Mouse (Mus musculus) layer of hippocampus, postnatal 25 days (tissue): ENCODE measurements around the gene Snx30. TPM values are rescaled to one million over a fixed set of nuclear protein-coding genes. Genes with fewer than 3 reads are reported as not detected.
A peak's percentile ranks its signal among the peaks of the same experiment; 100 is the strongest.

Experiments used
- DNase-seq, 2 experiments: peaks; one replicate each; pipeline ENCODE4 v3.0.0; 2022; ENCODE audit warnings: mixed read lengths in 2 of 2, low spot score in 1 of 2; ENCODE audit errors: extremely low spot score in 1 of 2
- total RNA-seq, 2 experiments: library from RNA; stranded (reverse); gene quantifications; 2 replicates each; pipeline ENCODE4 v1.2.3; 2021

The Snx30 gene
- total RNA-seq, 2 experiments from 2014 or later: 38.9 to 47.6 TPM

DNA sequence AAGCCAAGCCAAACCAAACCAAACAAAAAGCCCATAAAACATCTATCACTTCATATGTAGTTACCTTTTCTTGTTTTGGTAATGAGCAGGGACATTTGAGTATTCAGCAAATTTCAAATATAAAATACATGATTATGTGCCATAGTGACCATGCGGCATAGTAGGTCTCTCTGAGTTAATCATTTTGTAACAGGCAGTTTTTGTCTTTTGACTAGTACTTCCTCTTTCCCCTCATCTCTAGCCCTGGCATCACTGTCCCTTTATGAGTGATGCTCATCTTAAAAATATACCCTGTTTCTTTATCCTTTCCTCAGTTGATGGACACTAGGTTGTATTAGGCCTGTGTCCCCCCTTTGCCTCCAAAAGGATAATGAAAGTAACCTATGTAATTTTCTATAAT is 15.9 kb downstream of the Snx30 start:
- DNase-seq: no peak

DNA sequence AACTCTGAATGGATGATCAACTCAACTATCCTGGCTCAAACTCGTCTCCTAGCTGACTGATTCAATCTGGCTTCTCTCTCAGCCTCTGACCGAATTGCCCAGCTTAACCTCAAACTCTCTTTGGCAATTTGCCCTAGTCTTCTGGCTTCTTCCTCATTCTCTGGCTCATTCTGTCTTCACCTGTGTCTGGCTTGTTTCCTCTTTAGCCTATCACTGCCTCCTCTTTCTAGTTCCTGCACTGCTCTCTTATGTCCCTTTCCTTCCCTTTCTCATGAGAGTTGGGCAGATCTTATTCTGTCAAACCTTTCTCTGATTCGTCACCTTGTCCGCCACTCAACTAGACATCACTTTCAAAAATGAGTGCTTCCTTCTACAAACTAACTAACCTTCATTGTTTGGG is 16.5 kb downstream of the Snx30 start:
- no peak for DNase-seq

DNA sequence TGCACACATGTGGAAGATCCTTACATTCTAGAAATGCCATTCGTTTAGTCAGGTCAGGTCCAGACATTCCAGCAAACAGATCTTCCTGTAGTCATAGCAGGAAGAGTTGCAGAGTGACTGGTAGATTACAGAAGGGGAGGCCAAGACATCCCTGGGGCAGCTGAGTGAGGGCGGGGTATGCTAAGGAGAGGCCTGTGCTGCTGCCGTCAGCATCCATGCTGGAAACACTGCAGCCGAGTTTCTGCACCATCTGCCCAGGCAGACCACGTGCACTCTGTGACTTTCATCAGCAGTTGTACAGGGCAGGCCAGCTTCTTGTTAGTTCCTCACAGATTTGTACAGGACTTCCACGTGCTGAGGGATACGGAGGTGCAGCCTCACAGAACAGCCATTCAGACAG is 17.8 kb downstream of the Snx30 start:
- peak in 1 of 2 experiments; percentile 31 for DNase-seq

DNA sequence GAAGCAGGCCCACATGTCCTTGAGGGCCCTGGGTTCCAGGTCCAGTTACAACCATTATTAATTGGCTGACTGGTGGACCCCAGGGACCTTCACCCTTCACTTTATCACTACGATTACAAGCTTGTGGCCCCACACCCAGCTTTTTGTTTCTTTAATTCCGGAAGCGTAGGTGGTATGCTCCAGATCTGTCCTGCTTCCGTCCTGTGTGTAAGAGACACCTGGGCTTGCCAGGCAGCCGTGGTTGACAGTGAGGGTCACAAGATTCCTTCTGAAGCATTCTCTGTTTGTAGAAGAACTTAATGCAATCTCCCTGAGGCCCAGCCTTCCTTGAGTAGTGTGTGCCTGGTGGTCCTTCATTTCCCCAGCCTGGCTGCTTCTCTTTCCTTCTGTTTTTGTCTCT is 19.2 kb downstream of the Snx30 start:
- DNase-seq: no peak

DNA sequence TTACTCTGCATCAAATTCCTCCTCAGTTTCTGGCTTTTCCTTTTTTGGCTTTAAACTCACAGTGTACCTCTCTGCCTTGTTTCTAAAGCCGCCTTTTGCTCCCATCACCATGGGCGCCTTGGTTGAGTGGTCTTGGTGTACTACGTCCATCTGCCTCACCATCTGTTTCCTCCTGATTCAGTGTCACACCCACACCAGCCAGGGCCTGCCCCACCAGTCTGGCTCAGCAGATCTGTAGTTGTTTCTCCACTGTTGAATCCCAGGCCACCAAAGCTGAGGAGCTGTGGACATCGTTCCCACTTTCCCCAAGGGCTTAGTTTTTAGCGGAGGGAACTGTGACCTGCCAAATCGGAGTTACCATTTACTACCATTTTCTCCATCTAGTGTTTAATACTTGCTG is 20.0 kb downstream of the Snx30 start:
- DNase-seq: peak in 1 of 2 experiments; percentile 30

DNA sequence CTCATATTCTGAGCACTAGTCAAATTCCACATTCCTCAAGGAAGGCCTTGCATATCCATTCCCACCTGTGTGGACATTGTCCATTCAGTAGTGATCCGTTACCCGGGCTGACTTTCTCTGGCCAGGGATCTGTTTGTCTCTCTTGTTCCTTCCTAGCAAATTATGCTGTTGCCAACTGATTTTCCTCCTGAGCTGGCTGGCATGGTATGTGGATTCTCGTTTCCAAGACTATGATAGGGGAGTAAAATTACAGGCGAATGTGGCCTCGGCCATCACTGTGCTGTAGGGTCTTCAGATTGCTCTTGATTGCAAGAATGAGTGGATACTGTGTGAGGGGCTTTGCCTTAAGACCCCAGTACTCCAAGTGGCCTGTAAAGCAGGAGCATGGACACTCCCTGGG is 20.7 kb downstream of the Snx30 start:
- no peak for DNase-seq

DNA sequence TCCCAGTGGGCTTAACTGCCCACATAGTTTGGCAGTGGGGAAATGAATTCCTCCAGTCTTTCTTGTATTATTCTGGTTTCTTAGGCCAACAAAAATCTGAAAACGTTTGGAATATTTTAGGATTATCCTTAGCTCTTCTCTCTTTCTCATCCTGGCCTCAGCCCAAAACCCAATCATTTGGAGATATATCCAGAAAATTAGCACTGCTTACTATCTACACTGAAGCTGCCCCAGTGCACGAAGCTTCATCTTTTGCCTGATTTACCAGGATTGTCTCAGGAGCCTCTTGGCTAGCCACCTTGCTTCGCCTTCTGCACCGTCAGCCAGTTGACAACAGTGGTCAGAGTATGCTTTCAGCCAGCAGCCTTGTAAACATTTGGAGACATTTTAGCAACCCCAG is 23.4 kb downstream of the Snx30 start:
- DNase-seq: no peak

DNA sequence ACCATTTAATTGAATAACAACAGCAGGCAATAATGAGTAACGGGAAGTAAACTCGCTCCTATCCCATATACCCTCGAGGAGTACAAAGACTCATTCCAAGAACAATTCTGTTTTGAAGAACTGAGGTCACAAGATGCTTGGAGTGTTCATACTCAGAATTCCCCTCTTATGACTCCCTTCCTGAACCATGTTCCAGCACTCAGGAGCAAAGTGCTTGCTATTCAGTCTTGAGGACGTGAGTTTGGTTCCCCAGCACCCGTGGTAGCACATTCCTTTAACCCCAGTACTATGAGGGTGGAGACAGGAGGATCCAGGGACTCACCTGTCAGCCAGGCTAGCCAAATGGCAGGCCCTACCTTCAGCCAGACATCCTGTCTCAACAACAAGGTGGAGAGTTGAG is 25.4 kb downstream of the Snx30 start:
- no peak for DNase-seq

DNA sequence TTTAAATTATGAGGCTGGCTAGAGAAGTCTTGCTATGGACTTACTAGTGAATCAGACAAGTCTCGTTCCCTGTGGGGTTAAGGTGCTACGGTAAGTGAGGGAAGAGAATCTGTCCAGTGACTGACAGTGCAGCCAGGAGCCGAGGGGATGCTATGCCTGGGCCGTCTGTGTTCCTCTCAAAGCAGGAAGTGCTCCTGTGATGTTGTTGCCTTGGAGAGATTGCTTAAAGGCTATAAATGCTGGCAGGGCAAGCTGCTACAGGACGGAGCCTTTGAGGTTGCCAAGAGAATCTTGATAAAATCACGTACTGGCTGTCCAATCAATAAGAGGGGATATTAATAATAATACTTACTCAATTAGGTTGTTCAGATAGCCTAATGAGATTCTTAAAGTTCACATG is 27.2 kb downstream of the Snx30 start:
- DNase-seq: no peak

DNA sequence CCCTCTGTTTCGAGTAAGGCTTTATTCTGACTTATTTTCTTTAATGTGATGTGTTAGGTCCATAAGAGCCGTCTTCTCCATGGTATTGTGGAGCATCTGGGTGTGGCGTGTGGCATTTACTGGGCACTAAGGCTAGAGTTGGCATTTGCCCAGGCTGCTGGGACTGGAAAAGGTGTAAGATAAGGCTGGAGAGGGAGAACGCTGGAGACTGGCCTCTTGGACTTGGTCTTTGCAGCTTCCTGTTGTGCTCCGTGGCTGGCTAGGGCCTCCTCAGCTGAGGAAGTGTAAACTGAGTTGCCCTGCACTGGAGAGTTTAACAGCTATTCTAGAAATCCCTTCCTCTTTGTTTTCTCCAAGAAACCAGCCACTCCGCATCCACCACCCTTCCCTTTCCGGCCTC is 32.0 kb downstream of the Snx30 start:
- DNase-seq: no peak

DNA sequence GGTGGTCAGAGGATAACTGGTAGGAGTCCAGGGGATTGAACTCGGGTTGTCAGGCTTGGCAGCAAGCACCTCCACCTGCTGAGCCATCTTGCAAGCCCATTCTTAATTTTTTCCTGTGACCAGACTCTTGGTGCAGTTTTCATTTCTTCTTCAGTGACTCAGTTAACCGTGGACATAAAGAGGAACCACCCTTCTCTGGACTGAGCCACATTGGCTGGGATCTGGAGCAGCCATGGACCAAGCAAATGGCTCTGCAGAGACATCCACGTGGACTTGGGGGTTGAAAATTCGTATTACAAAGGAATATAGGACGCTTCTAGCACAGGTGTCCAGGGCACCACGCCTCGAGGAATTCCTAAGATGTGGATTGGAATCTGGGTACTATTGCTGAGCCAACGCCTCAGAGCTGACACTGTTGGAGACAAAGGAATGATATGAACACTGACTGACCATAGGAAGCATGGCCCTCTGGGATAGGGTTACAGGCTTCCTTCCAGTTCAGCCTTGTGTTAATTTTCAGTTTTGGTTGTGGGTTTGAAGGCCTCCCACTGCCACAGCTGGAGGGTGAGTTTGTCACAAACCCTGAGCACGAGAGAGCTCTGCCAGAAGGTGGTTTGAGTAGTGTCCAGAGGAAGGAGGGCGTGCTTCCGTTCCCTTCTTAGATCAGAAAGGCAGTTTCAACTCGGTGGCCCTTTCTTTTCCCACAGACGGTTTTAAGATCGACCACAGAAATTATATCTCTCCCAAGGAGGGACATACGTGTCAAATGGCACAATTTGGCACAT is 39.0 kb downstream of the Snx30 start:
- DNase-seq: no peak

DNA sequence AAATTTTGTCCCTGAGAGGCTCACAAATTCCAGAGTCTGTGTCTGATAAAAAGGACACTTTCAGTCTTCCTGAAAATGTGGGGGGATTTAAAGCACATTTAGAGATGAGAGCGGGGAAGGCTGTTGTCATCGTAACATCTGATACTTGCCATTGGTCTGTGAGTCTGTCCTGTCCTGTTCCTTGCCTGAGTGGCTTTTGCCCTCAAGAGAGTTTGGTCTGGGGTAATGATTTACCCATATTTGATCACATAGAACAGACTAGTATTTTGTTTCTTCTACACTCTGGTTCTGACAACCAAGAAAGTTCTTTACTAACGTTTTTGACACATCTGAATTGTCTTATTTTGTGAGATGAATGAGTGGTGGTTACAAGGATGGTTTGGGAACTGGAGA is 39.6 kb downstream of the Snx30 start:
- no peak for DNase-seq

DNA sequence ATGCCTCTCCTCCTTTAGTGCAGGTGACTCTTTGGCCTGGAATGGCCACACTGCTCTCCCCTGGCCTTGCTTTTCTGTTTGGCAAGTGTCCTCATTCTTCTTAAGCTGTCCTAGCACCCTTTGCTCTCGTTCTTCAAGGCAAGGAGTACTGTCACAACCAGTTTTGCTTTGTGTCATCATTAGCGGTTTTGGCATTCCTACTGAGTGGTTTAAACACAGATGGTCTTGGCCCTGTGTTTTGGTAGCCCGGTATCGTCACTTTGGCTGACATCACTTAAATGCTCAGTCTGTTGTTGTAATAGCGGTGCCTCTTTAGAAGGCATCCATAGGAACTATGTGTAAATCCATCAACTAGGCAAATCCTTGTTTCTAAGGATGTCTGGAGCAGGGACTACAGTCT is 41.8 kb downstream of the Snx30 start:
- no peak for DNase-seq

DNA sequence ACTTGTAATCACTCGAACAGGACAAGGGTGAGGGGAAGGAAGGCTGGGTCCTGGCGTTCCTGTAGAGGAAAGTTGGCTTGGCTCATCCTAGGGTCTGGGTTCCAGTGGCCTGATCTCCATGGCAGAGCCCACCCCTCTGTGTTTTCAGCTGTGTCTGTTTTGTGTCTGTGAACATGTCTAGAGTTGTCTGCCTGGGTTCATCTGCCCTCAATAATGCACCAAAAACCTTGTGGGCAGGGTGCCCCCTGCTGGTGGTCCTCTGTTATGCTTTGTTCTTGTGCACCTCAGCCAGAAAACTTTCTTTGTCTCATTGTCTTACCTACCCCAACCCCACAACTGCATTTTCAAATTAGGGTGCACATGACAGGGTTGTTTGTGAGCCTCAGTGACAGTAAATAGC is 44.5 kb downstream of the Snx30 start:
- DNase-seq: peak; percentile 77 to 86

DNA sequence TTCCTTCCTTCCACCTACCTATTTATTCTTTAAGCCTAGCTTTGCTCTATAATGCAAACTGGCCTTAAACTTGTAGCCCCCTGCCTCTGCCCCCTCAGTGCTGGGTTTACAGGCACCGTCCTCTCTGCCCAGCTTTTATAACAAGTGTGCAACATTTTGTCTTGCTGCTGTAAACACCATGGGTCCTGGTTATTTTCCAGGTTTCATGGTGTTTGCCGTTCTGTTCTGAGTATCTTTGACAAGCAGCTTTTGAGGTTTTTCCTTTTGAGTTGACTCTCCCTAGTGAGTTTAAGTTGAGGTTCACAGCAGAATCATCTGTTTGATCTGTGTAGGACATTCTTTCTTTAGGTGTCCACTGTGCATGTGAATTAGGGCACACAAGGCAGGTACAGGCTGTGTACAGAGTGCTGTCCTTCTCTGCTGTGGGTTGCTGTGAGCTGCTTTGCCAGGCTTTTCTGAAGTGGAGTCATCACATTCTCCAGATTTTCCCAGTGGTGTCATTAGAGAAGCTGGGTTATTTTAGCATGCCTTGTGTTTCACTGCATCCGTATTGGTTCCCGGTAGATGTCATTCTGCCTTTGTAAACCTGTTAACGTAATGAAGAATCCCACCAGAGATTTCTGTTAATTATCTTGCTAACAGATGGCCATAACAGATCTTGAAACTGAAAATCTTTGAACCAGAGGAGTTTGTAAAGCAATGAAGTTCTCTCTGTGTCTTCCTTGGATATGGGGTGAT is 45.4 kb downstream of the Snx30 start:
- DNase-seq: no peak

DNA sequence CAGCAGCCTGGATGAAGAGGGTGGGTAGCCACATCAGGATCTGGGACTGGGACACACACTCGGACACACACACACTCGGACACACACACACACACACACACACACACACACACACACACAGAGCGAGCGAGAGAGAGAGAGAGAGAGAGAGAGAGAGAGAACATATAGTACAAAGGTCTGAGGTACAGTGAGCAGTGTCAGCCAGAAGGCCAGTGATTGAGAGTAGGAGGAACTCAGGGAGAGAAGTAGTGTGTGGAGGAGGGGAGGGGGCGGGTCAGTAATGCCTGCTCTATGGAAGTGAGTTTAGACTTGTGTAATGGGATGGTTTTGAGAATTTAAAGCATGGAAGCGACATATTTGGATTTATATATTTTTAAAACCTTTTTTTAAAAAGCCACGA is 47.5 kb downstream of the Snx30 start:
- DNase-seq: no peak

DNA sequence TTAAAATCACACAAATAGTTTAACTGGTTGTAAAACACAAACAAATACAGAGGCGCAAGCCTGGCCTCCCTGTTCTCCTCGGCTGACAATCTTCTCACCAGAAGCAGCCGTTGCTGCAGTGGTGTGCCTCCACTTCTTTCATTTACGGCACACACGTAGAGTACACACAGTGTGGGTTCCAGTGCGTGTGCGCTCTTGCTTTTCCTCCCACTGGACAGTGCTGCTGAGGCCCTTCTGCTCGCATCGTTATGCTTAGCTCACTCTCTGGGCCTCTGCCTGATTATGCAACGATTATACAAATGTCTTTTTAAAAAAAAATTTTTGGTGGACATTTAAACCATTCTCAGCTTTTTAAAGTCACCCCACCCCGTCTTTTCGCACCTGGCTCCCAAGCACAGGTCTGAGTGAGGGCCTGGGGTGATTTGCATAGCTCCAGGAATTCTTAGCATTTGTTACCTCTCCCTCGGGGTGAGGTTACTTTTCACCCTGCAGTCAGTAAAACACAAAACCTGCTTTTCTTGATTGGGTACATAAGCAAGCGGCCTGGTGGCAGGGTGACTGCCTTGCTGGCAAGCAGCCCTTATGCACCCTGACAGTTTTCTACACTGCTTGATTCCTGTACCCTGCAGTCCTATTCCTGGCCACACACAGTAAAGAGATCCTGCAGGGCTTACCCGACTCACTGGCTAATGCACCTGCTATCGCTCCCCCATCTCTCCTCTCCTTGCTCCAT is 54.2 kb downstream of the Snx30 start:
- no peak for DNase-seq

DNA sequence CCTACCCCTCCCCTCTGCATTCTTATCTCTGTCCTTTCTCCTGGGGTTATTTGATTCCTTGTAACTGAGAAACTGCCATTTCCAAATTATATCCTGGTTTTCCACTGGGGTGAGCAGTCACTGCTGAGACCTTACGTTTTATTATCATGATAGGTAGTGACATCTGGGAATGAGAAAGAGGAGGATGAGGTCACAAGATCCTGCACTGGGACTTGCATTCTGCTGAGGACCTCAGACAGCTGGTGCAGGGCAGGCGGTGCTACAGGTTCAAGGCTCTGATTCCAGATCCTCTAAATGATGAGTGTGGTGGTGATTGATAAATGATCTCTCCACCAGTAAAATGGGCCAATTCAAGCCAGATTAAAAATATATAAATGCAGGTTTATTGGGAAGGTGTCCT is 54.8 kb downstream of the Snx30 start:
- no peak for DNase-seq

DNA sequence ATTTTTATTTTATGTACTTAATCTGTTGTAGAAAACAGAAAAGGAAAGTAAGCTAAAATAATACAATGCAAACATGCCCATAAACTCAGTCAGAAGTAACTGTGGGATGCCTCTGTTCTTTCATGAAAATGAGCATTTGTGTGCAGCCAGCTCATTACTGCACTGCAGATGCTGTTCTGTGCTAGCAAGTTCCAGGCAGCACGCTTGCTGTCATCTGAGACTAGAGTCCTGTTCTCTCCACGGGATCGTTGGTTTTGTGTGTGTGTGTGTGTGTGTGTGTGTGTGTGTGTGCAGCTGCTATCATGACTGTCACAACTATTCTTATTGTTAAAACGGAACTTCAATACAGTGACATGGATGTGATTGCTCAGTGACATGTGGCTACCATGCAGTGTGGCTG is 56.2 kb downstream of the Snx30 start:
- peak in 1 of 2 experiments; percentile 38 for DNase-seq

DNA sequence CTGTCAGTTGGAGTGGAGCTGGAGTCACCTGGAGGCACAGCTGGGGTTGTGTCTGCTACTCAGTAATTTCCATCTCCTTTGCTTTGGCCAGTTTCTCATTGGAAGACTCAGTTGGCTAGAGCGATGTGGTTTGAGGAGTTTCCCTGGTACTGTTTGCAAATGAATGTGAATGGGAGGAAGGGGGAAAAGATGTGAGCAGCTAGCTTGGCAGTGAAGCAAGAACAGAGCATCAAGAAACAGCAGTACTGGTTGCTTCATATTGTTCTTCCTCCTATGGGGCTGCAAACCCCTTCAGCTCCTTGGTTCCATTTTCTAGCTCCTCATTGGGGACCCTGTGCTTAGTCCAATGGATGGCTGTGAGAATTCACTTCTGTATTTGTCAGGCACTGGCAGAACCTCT is 56.7 kb downstream of the Snx30 start:
- no peak for DNase-seq

DNA sequence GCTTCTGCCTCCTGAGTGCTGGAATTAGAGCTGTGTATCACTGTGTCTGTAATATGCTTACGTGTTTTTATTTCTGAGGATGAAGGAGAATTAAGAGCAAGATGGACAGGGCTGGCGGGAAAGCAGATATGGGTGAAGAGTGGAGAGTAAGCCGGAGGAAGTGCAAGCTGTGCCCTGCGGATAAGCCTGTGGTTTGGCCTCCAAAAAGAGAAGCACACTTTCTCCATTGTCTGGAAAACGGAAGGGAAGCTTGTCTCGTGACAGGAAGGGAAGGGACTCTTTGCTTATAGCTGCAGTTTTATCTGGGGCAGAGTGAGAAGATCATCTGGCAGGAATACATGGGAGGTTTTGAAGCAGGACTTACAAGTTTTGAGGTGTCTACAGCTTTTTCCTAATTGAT is 58.2 kb downstream of the Snx30 start:
- no peak for DNase-seq
